Mouse (Mus musculus) liver, embryonic 15.5 days (tissue): Measurements from ENCODE around the gene Lrpprc. TPM values are rescaled to one million over a fixed set of nuclear protein-coding genes. Genes with fewer than 3 reads are reported as not detected.

Experiments
- ATAC-seq: fragments of 200-750 bp; cut with Nextera tagmentation; 2 replicates; pipeline ENCODE4 v1.8.0; 2017; ENCODE audit warnings: moderate number of reproducible peaks, mild to moderate bottlenecking, moderate library complexity; ENCODE audit not compliant: insufficient read depth
- H3K27ac ChIP-seq: fragments of 300-500 bp; sonication (generic); replicated peaks from 2 replicates; pipeline ENCODE4 v1.5.1; 2015; ENCODE audit warnings: mild to moderate bottlenecking, inconsistent platforms
- H3K27me3 ChIP-seq: fragments of 300-500 bp; sonication (generic); 2 replicates; pipeline ENCODE4 v1.6.1; 2015; ENCODE audit warnings: mild to moderate bottlenecking, inconsistent platforms
- H3K36me3 ChIP-seq: fragments of 300-500 bp; sonication (generic); replicated peaks from 2 replicates; pipeline ENCODE4 v1.6.1; 2015; ENCODE audit warnings: moderate library complexity, mild to moderate bottlenecking, inconsistent platforms
- H3K4me1 ChIP-seq: fragments of 300-500 bp; sonication (generic); replicated peaks from 2 replicates; pipeline ENCODE4 v1.6.1; 2015; ENCODE audit warnings: inconsistent platforms
- H3K4me2 ChIP-seq: fragments of 300-500 bp; sonication (generic); 2 replicates; pipeline ENCODE4 v1.6.1; 2015; ENCODE audit warnings: moderate library complexity, mild to moderate bottlenecking, inconsistent platforms
- H3K4me3 ChIP-seq: fragments of 300-500 bp; sonication (generic); replicated peaks from 2 replicates; pipeline ENCODE4 v1.5.1; 2015; ENCODE audit warnings: mild to moderate bottlenecking, inconsistent platforms
- H3K9ac ChIP-seq: fragments of 300-500 bp; sonication (generic); 2 replicates; pipeline ENCODE4 v1.6.1; 2015; ENCODE audit warnings: moderate library complexity, mild to moderate bottlenecking, inconsistent platforms
- H3K9me3 ChIP-seq: fragments of 300-500 bp; sonication (generic); replicated peaks from 2 replicates; pipeline ENCODE4 v1.6.1; 2016; ENCODE audit warnings: inconsistent platforms
- WGBS: fragments of 180-500 bp; shearing (Covaris S2); methylation state at CpG from one replicate; pipeline ENCODE4 v1.1.7; 2015; ENCODE audit warnings: mixed read lengths; ENCODE audit not compliant: insufficient replicate concordance; 5-methylcytosine and 5-hydroxymethylcytosine counted together
- polyA plus RNA-seq: library from polyadenylated mRNA; unstranded; fragments of >200 nt; fragmentation: Nextera tagmentation; extraction: Ambion mirVana; gene quantifications from 2 replicates; pipeline ENCODE4 v1.2.1, GENCODE M21; 2015

The Lrpprc gene
- polyA plus RNA-seq, 1 experiment from 2014 or later = 35.6 TPM

DNA sequence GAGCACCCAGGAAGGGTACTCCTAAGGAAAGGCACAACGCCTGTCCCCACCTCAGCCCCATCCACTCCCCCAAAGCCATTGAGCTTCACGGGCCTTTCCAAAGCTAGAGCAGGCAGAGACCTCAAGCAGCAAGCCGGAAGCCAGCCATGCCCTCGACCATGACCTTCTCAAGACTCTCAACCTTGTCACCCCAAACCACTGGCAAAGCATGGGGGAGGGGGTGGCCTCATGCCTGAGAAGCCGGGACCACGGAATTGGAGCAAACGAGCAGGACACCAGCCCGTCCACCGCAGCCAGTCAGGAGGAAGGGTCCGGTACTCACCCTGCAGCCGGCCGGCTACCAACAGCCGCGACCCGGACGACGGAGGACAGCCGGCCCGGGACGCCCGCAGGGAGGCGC, 546 bp downstream of the Lrpprc start:
- no peaks in the 10 kb centered on the region for H3K9me3 ChIP-seq
- peak; percentile 2; the same call in 1 of the 2 replicates for ATAC-seq
- peak overlapping the region; percentile 98 for H3K4me3 ChIP-seq
- H3K4me2 ChIP-seq = peak overlapping the region; percentile 90
- peak overlapping the region; percentile 84 for H3K9ac ChIP-seq
- peaks cover 25% of the 10 kb centered on the region; the same call in 1 of the 2 replicates for H3K36me3 ChIP-seq
- under 1% methylated on average over 22 of the region's 22 CpGs for WGBS
- no peaks in the 10 kb centered on the region for H3K27me3 ChIP-seq
- H3K27ac ChIP-seq = peak overlapping the region; percentile 90
- H3K4me1 ChIP-seq = peaks cover 59% of the 10 kb centered on the region

DNA sequence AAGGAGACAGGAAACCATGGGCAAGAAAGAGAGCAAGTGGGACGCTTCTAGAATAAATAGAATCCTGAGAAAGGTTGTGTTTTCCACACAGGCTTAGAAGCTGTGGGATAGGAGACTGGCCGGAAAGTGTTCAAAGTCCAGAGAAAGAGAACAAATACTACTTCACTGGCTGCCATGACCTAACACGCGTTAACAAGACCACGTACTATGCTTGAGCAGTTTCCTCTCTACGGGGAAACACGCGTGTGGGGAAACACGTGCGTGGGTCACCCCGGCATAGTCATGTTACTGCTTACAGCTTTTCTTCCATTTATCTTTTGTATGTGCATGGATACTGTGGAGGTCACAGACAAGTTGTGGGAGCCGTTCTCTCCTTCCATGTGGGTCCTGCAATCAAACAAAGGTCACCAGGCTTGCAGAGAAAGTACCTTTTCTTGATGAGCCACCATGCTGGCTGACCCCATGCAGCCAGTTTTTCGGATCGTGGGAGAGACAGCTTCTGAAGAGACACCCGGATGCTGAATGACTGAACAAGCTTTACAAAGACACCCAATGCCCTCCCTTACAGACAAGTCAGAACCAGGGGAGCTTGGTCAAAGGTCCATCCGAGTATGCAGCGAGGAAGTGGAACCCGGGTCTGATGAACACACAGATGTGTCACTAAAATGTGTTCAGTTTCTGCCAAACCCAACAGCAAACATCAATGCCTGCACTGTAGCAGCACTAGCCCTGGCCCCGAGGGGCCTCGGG, 2.0 kb downstream of the Lrpprc start:
- H3K9me3 ChIP-seq = no peaks in the 10 kb centered on the region
- H3K4me2 ChIP-seq = peak overlapping the region; percentile 90
- ATAC-seq = no peak
- 69% methylated on average over 20 of the region's 20 CpGs for WGBS
- H3K27ac ChIP-seq = peak overlapping the region; percentile 35
- H3K27me3 ChIP-seq = no peaks in the 10 kb centered on the region
- peaks cover 32% of the 10 kb centered on the region; the same call in 1 of the 2 replicates for H3K36me3 ChIP-seq
- peak overlapping the region; percentile 98 for H3K4me3 ChIP-seq
- H3K4me1 ChIP-seq = peaks cover 61% of the 10 kb centered on the region
- H3K9ac ChIP-seq = peak overlapping the region; percentile 84; the same call in 1 of the 2 replicates

DNA sequence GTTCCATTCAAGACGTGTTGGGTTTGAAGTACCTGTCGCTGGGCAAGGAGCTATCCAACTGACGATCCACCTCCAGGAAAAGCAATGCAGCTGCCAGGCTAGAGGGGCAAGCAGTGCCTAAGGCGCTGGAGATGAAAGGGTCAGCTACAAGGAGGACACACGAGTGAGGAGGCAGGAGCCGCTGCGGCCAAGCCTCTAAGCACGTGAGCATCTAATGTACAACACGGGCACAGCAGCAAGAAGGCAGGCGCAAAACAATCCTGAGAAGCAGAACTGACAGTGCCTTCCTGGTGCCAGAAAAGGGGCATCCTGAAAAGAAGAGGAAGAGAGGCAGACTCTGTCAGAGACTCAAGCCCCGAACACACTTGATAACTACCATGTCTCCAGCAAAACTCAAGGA, 3.1 kb downstream of the Lrpprc start:
- WGBS = 82% methylated on average over 11 of the region's 11 CpGs
- peaks cover 59% of the 10 kb centered on the region for H3K4me1 ChIP-seq
- no peak for ATAC-seq

DNA sequence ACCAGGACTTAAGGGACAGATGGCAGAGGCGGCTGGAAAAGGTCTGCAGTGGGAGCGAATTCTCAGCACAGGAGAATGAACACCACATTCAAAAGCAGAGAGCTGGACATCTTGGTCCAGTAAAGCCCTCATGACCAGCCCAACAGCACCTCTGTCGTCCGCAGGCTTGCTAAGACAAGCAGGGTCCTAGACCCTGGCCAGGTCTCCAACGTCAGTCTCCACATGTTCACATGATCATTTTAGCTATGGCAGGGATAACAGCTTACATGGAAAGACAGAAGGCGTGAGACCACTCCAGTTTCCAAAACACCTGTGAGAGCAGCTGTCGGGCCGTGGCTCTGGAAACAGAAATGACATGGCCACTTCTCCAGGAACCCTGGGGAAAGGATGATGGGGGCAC, 3.7 kb downstream of the Lrpprc start:
- WGBS = 81% methylated on average over 8 of the region's 8 CpGs

More for the DNA sequence above, 3.1 kb downstream of the Lrpprc start:
- Histone ChIP-seq H3K27me3 (no peaks in the 10 kb centered on the region), H3K4me2 (no peak overlapping the region), H3K9ac (no peak overlapping the region), H3K36me3 (peaks cover 42% of the 10 kb centered on the region), H3K9me3 (no peaks in the 10 kb centered on the region), H3K4me3 (no peak overlapping the region), H3K27ac (peak overlapping the region; percentile 35)

DNA sequence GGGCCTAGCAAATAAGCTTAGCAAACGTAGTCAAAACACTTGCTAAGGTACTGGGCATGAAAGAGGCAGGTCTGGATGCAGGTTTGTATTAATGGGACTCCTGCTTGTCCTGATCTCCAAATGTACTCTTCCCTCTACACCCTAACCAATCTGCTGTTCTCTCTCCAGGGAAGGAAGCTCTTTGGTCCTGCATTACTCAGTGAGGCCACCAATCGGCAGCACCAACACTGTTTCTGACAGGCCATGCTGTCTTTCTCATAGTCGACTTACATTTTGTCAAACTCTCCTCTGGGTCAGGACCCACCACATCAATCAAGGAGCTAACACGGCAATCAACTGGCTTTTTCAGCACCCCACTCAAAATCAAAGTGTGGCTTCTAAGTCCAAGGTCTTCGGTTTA, 5.4 kb downstream of the Lrpprc start:
- peaks cover 50% of the 10 kb centered on the region for H3K4me1 ChIP-seq
- WGBS = 76% methylated on average over 5 of the region's 5 CpGs
- H3K27me3 ChIP-seq = no peaks in the 10 kb centered on the region
- H3K27ac ChIP-seq = no peak overlapping the region
- peaks cover 57% of the 10 kb centered on the region for H3K36me3 ChIP-seq
- no peak overlapping the region for H3K9ac ChIP-seq
- H3K4me2 ChIP-seq = no peak overlapping the region
- no peaks in the 10 kb centered on the region for H3K9me3 ChIP-seq
- no peak for ATAC-seq
- no peak overlapping the region for H3K4me3 ChIP-seq

More for the DNA sequence above, 3.7 kb downstream of the Lrpprc start:
- no peak overlapping the region for H3K9ac ChIP-seq
- H3K36me3 ChIP-seq = peaks cover 47% of the 10 kb centered on the region
- H3K9me3 ChIP-seq = no peaks in the 10 kb centered on the region
- no peak overlapping the region for H3K4me3 ChIP-seq
- no peaks in the 10 kb centered on the region for H3K27me3 ChIP-seq
- no peak overlapping the region for H3K4me2 ChIP-seq
- ATAC-seq = no peak
- no peak overlapping the region for H3K27ac ChIP-seq
- peaks cover 54% of the 10 kb centered on the region for H3K4me1 ChIP-seq

DNA sequence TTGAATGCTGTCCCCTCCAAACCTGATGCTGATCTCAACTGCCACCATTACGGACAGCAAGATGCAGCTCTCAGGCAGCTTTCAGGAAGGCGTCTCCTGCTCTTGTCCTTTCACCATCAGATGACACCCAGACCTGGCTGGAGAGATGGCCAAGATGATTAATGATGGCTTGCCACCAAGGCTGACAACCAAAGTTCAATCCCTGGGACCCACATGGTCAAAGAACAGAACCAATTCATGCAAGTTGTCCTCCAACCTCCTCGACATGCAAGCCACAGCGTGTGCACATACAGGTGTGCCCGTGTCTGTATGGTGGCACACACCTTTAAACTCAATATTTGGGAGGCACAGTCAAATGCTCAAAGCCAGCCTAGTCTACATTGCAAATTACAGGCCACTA, 7.1 kb downstream of the Lrpprc start:
- no peak overlapping the region for H3K9ac ChIP-seq
- no peaks in the 10 kb centered on the region for H3K9me3 ChIP-seq
- H3K27ac ChIP-seq = no peak overlapping the region
- peaks cover 57% of the 10 kb centered on the region for H3K36me3 ChIP-seq
- no peak overlapping the region for H3K4me3 ChIP-seq
- no peak for ATAC-seq
- no peaks in the 10 kb centered on the region for H3K27me3 ChIP-seq
- 70% methylated on average over 5 of the region's 5 CpGs for WGBS
- no peak overlapping the region for H3K4me2 ChIP-seq
- peaks cover 50% of the 10 kb centered on the region for H3K4me1 ChIP-seq

DNA sequence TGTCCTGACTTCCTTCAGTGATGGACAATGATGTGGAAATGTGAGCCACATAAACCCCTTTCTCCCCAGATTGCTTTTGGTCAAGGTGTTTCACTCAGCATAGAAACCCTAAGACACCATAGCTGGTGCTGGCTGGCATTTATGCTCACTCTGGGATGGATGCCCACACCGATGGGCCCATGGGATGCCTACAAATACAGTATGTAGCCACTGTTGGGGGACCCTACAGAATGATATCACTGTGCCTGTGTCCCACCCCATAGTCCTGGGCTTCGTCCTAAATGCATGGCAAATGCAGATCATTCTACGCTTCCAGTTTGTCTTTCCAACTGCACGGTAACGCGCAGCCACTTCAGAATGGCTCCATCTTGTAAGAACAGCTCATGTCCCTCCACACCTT, 10.3 kb downstream of the Lrpprc start:
- Histone ChIP-seq H3K27ac (peak overlapping the region; percentile 74; the same call in 1 of the 2 replicates), H3K9me3 (no peaks in the 10 kb centered on the region), H3K36me3 (peaks cover 43% of the 10 kb centered on the region), H3K4me2 (no peak overlapping the region), H3K4me3 (no peak overlapping the region), H3K27me3 (no peaks in the 10 kb centered on the region), H3K4me1 (peaks cover 53% of the 10 kb centered on the region), H3K9ac (no peak overlapping the region)
- WGBS = 89% methylated on average over 6 of the region's 6 CpGs
- ATAC-seq = no peak

DNA sequence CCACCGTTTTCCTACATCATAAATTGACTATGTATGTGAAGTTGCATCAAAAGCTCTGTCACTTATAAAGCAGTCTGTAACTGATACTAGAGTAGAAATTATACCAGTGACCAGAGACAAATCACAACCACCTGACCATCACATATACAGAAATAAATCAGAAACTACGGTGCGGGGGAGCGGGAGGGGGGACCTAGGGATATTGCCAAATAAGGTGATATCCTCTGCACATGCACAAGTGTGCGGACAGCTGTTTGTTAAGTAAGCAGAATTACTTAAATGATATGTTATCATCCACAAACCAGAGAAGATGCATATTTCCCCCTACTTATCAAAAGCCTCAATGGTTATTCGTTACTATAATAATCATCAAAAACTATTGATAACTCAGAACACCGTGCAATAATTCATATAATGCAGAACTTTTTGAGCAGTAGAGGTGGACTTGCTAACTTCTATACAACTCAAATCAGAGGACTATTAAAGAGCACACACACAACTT, 12.1 kb downstream of the Lrpprc start:
- Histone ChIP-seq H3K27ac (peak overlapping the region; percentile 74), H3K4me2 (peak overlapping the region; percentile 31), H3K4me1 (peaks cover 63% of the 10 kb centered on the region), H3K4me3 (no peak overlapping the region), H3K9ac (no peak overlapping the region), H3K36me3 (peaks cover 49% of the 10 kb centered on the region), H3K27me3 (no peaks in the 10 kb centered on the region), H3K9me3 (no peaks in the 10 kb centered on the region)
- 36% methylated on average over 7 of the region's 7 CpGs for WGBS
- no peak for ATAC-seq

DNA sequence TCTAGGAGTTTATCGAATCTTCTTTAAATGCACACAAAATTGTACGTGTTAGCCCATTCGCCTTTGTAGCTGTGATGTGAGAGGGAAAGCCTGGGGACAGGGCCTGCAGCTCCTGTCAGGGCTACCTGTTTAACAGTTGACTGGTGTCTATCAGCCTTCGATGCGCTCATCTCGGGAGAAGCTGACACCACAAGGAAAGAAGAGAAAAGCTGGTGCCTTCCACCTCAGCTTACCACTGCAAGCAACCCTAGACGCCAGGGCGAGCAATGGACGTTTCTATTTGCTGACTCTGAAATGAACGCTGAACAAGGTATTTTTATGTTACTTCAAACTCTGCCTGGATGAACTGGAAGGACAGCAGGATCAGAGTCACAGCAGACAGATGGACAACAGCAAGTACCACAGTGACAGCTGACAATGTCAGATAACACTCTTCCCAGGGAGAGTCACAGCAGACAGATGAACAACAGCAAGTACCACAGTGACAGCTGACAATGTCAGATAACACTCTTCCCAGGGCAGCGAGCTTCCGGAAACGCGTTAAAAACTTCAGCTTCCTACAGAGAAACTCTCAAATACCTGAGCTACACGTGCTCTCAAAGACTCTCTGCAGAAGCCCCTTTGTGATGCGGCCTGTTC, 14.1 kb downstream of the Lrpprc start:
- peaks cover 43% of the 10 kb centered on the region for H3K36me3 ChIP-seq
- H3K4me2 ChIP-seq = peak overlapping the region; percentile 78

DNA sequence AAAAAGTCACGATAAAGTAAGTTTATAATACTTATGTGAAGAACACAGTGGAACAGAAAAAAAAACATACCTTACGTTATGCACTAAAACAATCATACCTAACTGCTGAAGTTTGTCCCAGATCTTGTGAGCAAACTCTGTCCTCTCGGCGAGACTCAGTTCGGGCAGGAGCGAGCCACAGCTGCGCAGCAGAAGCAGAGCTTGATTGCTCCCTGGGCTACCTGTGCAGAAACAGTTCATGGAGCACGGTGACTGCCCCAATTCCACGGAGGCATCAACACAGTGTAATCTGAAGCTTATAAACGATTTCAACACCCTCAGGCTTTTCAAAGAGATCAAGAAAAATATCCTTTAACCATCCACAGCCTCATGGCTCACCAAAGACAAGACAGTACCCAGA, 15.3 kb downstream of the Lrpprc start:
- 87% methylated on average over 10 of the region's 10 CpGs for WGBS
- peaks cover 45% of the 10 kb centered on the region for H3K36me3 ChIP-seq
- no peaks in the 10 kb centered on the region for H3K9me3 ChIP-seq
- peaks cover 61% of the 10 kb centered on the region for H3K4me1 ChIP-seq
- ATAC-seq = no peak
- H3K4me2 ChIP-seq = no peak overlapping the region; the same call in 1 of the 2 replicates
- no peak overlapping the region for H3K4me3 ChIP-seq
- H3K27ac ChIP-seq = peak overlapping the region; percentile 72
- no peak overlapping the region for H3K9ac ChIP-seq
- no peaks in the 10 kb centered on the region for H3K27me3 ChIP-seq

More for the DNA sequence above, 14.1 kb downstream of the Lrpprc start:
- H3K27ac ChIP-seq = peak overlapping the region; percentile 99
- H3K9me3 ChIP-seq = no peaks in the 10 kb centered on the region
- H3K27me3 ChIP-seq = no peaks in the 10 kb centered on the region
- peak overlapping the region; percentile 56 for H3K9ac ChIP-seq
- WGBS = 27% methylated on average over 16 of the region's 16 CpGs
- peak; percentile 99 for ATAC-seq
- peak overlapping the region; percentile 50 for H3K4me3 ChIP-seq
- peaks cover 63% of the 10 kb centered on the region for H3K4me1 ChIP-seq

DNA sequence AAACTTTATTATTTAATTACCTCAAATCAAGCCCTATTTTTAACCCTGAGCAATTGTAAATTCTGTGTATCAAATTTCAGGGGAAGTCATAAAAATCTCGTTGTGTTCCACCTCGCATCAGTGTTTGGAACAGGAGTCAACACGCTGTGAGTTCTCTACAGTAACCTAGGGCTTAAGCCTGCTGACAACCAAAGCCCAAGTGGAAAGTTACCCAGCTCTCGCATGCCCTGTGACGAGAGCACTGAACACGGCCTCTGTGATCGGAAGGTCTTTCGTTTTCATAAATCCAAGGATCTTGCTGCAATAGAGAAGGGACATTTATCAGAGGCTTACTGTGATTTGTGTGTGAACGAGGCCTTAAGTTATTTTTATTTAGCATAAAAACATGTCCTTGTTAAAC, 18.7 kb downstream of the Lrpprc start:
- Histone ChIP-seq H3K4me2 (no peak overlapping the region), H3K9me3 (no peaks in the 10 kb centered on the region), H3K27me3 (no peaks in the 10 kb centered on the region), H3K4me1 (peaks cover 30% of the 10 kb centered on the region), H3K4me3 (no peak overlapping the region), H3K9ac (no peak overlapping the region), H3K36me3 (peaks cover 77% of the 10 kb centered on the region), H3K27ac (no peak overlapping the region)
- WGBS = 85% methylated on average over 9 of the region's 9 CpGs
- ATAC-seq = no peak
